Mouse (Mus musculus) heart, adult 2 months (tissue): Measurements from ENCODE around the gene Apoe.

Experiments used
- CTCF ChIP-seq: fragments of 200-600 bp; IDR thresholded peaks from 2 replicates; pipeline ENCODE4 v1.8.1; 2022; ENCODE audit warnings: antibody characterized with exemption, mild to moderate bottlenecking, moderate library complexity
- EP300 ChIP-seq: fragments of 200-500 bp; IDR thresholded peaks from 2 replicates; pipeline ENCODE4 v1.6.1; 2011; ENCODE audit warnings: low read depth, low read length, control low read depth; ENCODE audit not compliant: insufficient read depth
- POLR2A ChIP-seq: fragments of 200-500 bp; IDR thresholded peaks from 2 replicates; pipeline ENCODE4 v1.6.1; 2011; ENCODE audit warnings: mild to moderate bottlenecking, low read depth, low read length, control low read depth; ENCODE audit not compliant: insufficient read depth

DNA sequence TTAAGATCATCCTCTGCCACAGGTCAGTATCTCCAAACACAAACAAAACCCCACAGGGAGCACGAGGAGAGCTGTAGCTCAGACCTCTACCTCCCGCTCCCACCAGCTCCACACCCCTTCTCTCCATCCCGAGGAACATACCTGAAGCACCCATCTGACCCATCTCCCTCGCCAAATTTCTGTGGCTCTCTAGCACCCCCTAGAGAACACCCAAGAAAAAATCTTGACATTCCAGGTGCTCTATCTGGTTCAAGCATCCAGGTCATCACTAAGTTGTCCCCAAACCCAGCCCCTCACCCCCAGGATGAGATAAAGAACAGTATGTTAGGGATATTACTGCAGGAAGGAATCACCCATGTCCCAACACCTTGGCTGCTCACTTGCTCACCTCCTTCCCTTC is 14.2 kb upstream of the Apoe start:
- TF ChIP-seq CTCF = peak; percentile 67
- no peak for TF ChIP-seq POLR2A
- TF ChIP-seq EP300 = no peak
